Mouse (Mus musculus) left cerebral cortex, postnatal 10 days (tissue): ENCODE results near the gene Tspan12. TPM values are rescaled to one million over a fixed set of nuclear protein-coding genes. Genes with fewer than 3 reads are reported as not detected.
"Not testable (repeated sequence)": the region's sequence is repeated elsewhere in the genome, so short reads cannot be mapped to it uniquely, and the experiment has no call there.

Experiments used
- DNase-seq, 2 experiments: peaks; one replicate each; pipeline ENCODE4 v3.0.0; 2021 to 2022; ENCODE audit warnings: low spot score in 2 of 2, mixed read lengths in 1 of 2; ENCODE audit errors: extremely low spot score in 1 of 2
- intact Hi-C: fragments of 180-260 bp; cut with DNase I; formaldehyde crosslinking; loops from one replicate; pipeline ENCODE4 v1.15.1; 2025
- total RNA-seq, 2 experiments: library from RNA; stranded (reverse); gene quantifications; 2 replicates each; pipeline ENCODE4 v1.2.3; 2021

The Tspan12 gene
- total RNA-seq, 2 experiments from 2014 or later: 19.3 to 23.4 TPM

- intact Hi-C loops: loop anchor here (10.0 kb wide), 1 partner anchor 164 kb away; no protein-coding TSS in a partner anchor
Observed at GRCm38 (mm10) chr6:21790550-21791086, 61.7 kb downstream of the Tspan12 start.

GRCm38 (mm10) chr6:21790036-21790435, 62.3 kb downstream of the Tspan12 start:
- no peak for DNase-seq
- intact Hi-C loops: loop anchor here (10.0 kb wide), 1 partner anchor 165 kb away; no protein-coding TSS in a partner anchor

More at GRCm38 (mm10) chr6:21790550-21791086, 61.7 kb downstream of the Tspan12 start:
- no peak for DNase-seq

- intact Hi-C loops, DNase-seq: not testable (repeated sequence)
Observed at GRCm38 (mm10) chr6:21789582-21789981, 62.7 kb downstream of the Tspan12 start.

- intact Hi-C loops: no loop called here
- DNase-seq: no peak
Observed at GRCm38 (mm10) chr6:21787757-21788156, 64.6 kb downstream of the Tspan12 start.

- no peak for DNase-seq
- intact Hi-C loops: no loop called here
Observed at GRCm38 (mm10) chr6:21787274-21787673, 65.0 kb downstream of the Tspan12 start.

GRCm38 (mm10) chr6:21774213-21774916, 78.0 kb downstream of the Tspan12 start:
- no peak for DNase-seq
- intact Hi-C loops: no loop called here

GRCm38 (mm10) chr6:21769447-21769809, 82.9 kb downstream of the Tspan12 start:
- intact Hi-C loops: no loop called here

GRCm38 (mm10) chr6:21768745-21769446, 83.4 kb downstream of the Tspan12 start:
- intact Hi-C loops: no loop called here
- DNase-seq: peak in 1 of 2 experiments; percentile 19

More at GRCm38 (mm10) chr6:21769447-21769809, 82.9 kb downstream of the Tspan12 start:
- DNase-seq: no peak

- intact Hi-C loops: no loop called here
- DNase-seq: peak in 1 of 2 experiments; percentile 10
Observed at GRCm38 (mm10) chr6:21767787-21768221, 84.5 kb downstream of the Tspan12 start.

- intact Hi-C loops: no loop called here
- DNase-seq: no peak
Observed at GRCm38 (mm10) chr6:21747536-21747935, 104.8 kb downstream of the Tspan12 start.

GRCm38 (mm10) chr6:21744615-21745266, 107.6 kb downstream of the Tspan12 start:
- DNase-seq: no peak
- intact Hi-C loops: no loop called here

- intact Hi-C loops: no loop called here
Observed at GRCm38 (mm10) chr6:21740606-21741005, 111.7 kb downstream of the Tspan12 start.

GRCm38 (mm10) chr6:21722238-21722637, 130.1 kb downstream of the Tspan12 start:
- intact Hi-C loops: no loop called here
- DNase-seq: no peak

More at GRCm38 (mm10) chr6:21740606-21741005, 111.7 kb downstream of the Tspan12 start:
- DNase-seq: no peak

Other genes starting within 250 kb of the Tspan12 start
- 10 to 100 TPM; 21.6 to 23.2 TPM for gene Ing3, start 97.1 kb upstream of the Tspan12 start, total RNA-seq
- 1 to 10 TPM; 1.9 to 2.0 TPM for gene Cped1, start 133.4 kb upstream of the Tspan12 start, total RNA-seq